Mouse (Mus musculus) stomach, embryonic 15.5 days (tissue): ENCODE measurements around the gene Espn. TPM values are rescaled to one million over a fixed set of nuclear protein-coding genes. Genes with fewer than 3 reads are reported as not detected.

Experiments used
- ATAC-seq: fragments of 200-750 bp; cut with Nextera tagmentation; 2 replicates; pipeline ENCODE4 v1.8.0; 2017; ENCODE audit warnings: low read depth, moderate number of reproducible peaks, moderate TSS enrichment; ENCODE audit not compliant: insufficient read depth, low FRiP score
- H3K27ac ChIP-seq: fragments of 300-500 bp; sonication (generic); 2 replicates; pipeline ENCODE4 v1.5.1; 2015; ENCODE audit warnings: mild to moderate bottlenecking, inconsistent platforms
- H3K27me3 ChIP-seq: fragments of 300-500 bp; sonication (generic); replicated peaks from 2 replicates; pipeline ENCODE4 v1.6.1; 2015; ENCODE audit warnings: inconsistent platforms
- H3K36me3 ChIP-seq: fragments of 300-500 bp; sonication (generic); 2 replicates; pipeline ENCODE4 v1.6.1; 2015; ENCODE audit warnings: inconsistent platforms
- H3K4me1 ChIP-seq: fragments of 300-500 bp; sonication (generic); 2 replicates; pipeline ENCODE4 v1.6.1; 2015; ENCODE audit warnings: inconsistent platforms
- H3K4me2 ChIP-seq: fragments of 300-500 bp; sonication (generic); 2 replicates; pipeline ENCODE4 v1.6.1; 2015; ENCODE audit warnings: mild to moderate bottlenecking, inconsistent platforms
- H3K4me3 ChIP-seq: fragments of 300-500 bp; sonication (generic); replicated peaks from 2 replicates; pipeline ENCODE4 v1.5.1; 2015; ENCODE audit warnings: inconsistent platforms
- H3K9ac ChIP-seq: fragments of 300-500 bp; sonication (generic); 2 replicates; pipeline ENCODE4 v1.6.1; 2015; ENCODE audit warnings: inconsistent platforms
- H3K9me3 ChIP-seq: fragments of 300-500 bp; sonication (generic); 2 replicates; pipeline ENCODE4 v1.6.1; 2016; ENCODE audit warnings: inconsistent platforms
- WGBS: fragments of 180-500 bp; shearing (Covaris S2); methylation state at CpG from one replicate; pipeline ENCODE4 v1.1.7; 2015; 5-methylcytosine and 5-hydroxymethylcytosine counted together
- polyA plus RNA-seq: library from polyadenylated mRNA; unstranded; fragments of >200 nt; fragmentation: Nextera tagmentation; extraction: Ambion mirVana; gene quantifications from 2 replicates; pipeline ENCODE4 v1.2.1, GENCODE M21; 2015

The Espn gene
- polyA plus RNA-seq, 1 experiment from 2014 or later: 15.9 TPM

DNA sequence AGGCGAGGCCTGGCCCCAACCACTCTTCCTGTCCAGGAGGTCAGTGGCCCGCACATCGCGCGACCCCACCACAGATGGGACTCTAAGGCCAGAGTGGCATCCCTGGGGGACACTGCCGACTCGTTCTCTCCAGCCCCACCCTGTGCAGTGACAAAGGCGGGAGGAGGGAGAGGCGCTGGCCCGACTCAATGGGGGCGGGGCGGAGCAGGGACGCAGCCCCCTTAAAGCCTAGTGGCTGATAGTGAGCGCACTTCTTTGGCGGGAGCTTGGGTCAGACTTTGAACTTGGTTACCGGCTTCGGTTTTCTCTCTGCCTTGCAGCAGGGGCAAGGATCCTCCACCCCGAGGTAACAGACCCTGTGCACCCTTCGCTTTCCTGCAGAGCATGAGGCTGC, 7.1 kb upstream of the Espn start:
- Histone ChIP-seq H3K27me3 (peaks cover 56% of the 10 kb centered on the region), H3K27ac (no peak overlapping the region), H3K4me1 (peaks cover 20% of the 10 kb centered on the region), H3K36me3 (no peaks in the 10 kb centered on the region), H3K9me3 (no peaks in the 10 kb centered on the region), H3K4me2 (peak overlapping the region; percentile 55), H3K9ac (no peak overlapping the region), H3K4me3 (peak overlapping the region; percentile 27)
- ATAC-seq: no peak
- WGBS: 2% methylated on average over 19 of the region's 19 CpGs

DNA sequence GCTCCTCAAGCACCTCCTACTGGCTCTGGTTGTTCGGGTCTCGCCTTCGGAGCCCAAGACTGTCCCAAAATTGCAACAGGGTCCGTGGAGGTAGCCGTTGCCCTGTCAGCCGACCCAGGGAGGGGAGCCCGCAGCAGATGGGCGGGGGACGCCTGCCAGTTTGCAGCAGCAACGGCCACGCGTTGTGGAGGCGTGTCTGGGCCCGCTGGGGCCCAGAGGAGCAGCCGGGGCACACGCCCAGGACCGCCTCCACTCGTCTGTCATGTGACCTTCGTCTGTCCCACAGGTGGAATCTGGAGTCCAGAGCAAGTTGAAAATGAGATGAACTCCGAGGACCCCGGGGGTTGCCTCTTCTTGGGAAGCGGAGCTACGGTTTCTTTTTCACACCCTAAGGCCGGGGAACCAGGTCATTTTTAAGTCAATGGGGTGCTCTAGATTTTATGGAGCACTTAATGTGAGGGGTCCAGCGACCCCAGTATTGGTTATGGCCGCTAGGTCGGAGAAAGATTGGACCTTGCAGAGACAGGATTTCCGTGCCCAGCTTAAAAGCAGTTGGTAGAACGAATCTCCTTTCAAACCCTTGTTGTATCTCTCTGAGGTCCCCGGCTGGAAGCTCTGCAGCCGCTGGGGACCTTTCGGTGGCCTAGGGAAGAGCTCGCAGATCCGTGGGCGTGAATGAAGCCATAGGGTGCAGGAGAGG, 6.6 kb upstream of the Espn start, which contains the start of gene Hes2:
Hes2 (plus strand) TSS at position 283 of the 700 bp plus-strand sequence.
- 3% methylated on average over 35 of the region's 35 CpGs for WGBS
- Histone ChIP-seq H3K36me3 (no peaks in the 10 kb centered on the region), H3K4me2 (peak within 1 kb of the TSS; percentile 55), H3K27ac (no peak within 1 kb of the TSS), H3K9ac (no peak within 1 kb of the TSS), H3K4me1 (peaks cover 20% of the 10 kb centered on the region), H3K4me3 (peak within 1 kb of the TSS; percentile 27), H3K27me3 (peaks cover 56% of the 10 kb centered on the region), H3K9me3 (no peaks in the 10 kb centered on the region)
- ATAC-seq: 0 out of 2 replicates have a peak, but pooled peaks have one; percentile 32

DNA sequence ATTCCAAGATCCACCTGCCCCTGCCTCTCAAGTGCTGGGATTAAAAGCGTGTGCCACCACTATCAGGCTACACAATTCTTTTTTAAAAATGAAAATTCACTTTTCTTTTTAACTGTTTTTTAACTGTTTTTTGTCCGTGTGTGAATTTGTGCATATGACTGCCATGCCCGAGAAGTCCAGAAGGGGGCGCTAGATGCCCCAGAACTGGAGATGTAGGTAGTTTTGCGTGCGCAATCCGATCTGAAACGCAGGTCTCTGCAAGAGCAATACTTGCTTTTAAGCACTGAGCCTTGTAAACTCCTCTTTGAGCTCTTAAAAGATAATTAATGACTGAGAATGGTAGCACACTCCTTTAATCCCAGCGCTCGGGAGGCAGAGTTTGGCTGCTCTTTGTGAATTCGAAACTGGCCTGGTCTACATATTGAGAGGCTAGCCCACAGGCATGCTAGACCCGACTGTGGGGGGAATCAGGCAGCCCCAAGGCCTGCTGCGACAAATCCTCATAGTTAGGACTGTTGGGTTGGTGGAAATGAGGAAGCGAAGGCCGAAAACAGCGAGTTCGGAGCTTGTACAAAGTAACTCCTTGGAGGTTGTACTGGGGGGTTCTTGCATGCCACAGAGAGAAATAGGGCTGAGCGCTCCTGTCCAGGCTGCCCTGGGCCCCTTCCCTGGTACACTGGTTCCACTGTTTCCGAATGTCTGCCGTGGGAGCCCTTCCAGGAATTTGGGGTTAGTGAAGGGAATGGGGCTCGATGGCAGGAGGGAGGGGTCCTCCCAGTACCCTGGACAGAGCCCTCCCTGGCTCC, 5.8 kb upstream of the Espn start:
- 15% methylated on average over 21 of the region's 21 CpGs for WGBS
- peaks cover 61% of the 10 kb centered on the region for H3K27me3 ChIP-seq

DNA sequence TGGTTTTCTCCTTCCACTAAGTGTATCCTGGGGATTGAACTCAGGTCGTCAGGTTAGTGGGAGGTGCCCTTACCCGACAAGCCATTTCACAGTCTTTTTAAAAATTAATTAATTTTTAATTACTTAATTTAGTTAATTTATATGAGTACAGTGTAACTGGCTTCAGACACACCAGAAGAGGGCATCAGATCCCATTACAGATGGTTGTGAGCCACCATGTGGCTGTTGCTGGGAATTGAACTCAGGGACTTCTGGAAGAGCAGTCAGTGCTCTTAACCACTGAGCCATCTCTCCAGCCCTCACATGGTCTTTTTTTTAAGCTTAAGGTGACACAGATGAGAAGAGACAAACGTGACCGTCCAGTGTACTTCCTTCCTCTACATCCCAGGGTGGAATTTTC, 2.8 kb upstream of the Espn start:
- 63% methylated on average over 4 of the region's 4 CpGs for WGBS
- no peak overlapping the region for H3K9ac ChIP-seq

More for the DNA sequence above, 5.8 kb upstream of the Espn start:
- Histone ChIP-seq H3K4me2 (peak overlapping the region; percentile 55), H3K27ac (no peak overlapping the region), H3K36me3 (no peaks in the 10 kb centered on the region), H3K9me3 (no peaks in the 10 kb centered on the region), H3K9ac (no peak overlapping the region), H3K4me1 (peaks cover 24% of the 10 kb centered on the region), H3K4me3 (peak overlapping the region; percentile 27)
- 0 out of 2 replicates have a peak, but pooled peaks have one; percentile 8 for ATAC-seq

DNA sequence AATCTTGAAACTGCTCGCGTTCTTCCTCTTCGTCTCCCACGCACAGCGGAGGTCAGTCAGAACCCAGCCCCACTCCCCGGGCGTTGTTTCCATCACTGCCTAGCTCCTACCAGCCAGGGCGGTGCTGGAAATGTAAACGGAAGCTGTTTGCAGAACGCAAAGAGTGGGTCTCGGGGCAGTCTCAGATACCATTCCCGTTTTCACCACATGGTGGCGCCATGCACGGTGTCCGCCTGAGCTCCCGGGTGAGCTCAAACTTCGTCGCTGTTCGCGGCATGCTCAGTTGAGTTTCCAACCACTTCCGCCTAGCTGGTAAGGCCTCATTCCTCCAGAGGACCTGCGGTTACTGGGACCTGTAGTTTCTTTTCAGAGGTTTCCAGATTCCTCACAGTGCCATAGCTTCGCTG, 1.6 kb upstream of the Espn start:
- WGBS: 2% methylated on average over 23 of the region's 23 CpGs
- Histone ChIP-seq H3K4me3 (peak overlapping the region; percentile 17; the same call in 1 of the 2 replicates), H3K9ac (no peak overlapping the region), H3K4me2 (peak overlapping the region; percentile 50), H3K27me3 (peaks cover 63% of the 10 kb centered on the region), H3K36me3 (no peaks in the 10 kb centered on the region), H3K4me1 (peaks cover 23% of the 10 kb centered on the region), H3K9me3 (no peaks in the 10 kb centered on the region), H3K27ac (peak overlapping the region; percentile 54; the same call in 1 of the 2 replicates)
- ATAC-seq: peak; percentile 57

More for the DNA sequence above, 2.8 kb upstream of the Espn start:
- H3K27ac ChIP-seq: no peak overlapping the region
- no peaks in the 10 kb centered on the region for H3K9me3 ChIP-seq
- no peak overlapping the region for H3K4me3 ChIP-seq
- H3K36me3 ChIP-seq: no peaks in the 10 kb centered on the region
- H3K4me1 ChIP-seq: peaks cover 32% of the 10 kb centered on the region
- no peak for ATAC-seq
- H3K27me3 ChIP-seq: peaks cover 71% of the 10 kb centered on the region
- H3K4me2 ChIP-seq: no peak overlapping the region

DNA sequence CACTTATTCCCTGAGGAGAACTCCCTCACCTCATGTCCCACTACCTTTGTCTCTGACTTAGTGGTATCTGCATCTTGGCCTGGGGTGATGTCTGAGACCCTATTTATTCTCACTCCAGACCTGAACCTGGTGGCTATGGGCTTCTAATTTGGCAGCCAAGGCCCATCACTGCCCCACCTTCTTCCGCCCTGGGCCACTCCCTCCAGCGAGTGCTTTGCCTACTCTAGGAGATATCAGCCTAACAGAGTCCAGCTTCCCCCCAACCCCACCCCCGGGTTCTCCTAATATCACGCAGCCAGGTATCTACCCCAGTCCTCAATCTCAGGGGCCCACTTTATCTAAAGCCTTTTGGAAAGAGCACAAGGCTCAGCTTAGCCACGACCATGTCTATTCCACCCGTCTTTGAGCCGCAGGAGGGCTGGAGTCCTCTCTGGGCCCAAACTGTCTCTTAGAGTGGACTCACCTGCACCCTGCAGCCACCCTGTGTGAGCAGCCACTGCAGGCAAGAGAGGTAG, 663 bp downstream of the Espn start:
- Histone ChIP-seq H3K27ac (no peak overlapping the region), H3K4me2 (peak overlapping the region; percentile 71), H3K9me3 (no peaks in the 10 kb centered on the region), H3K4me3 (peak overlapping the region; percentile 42), H3K4me1 (peaks cover 12% of the 10 kb centered on the region), H3K36me3 (no peaks in the 10 kb centered on the region), H3K27me3 (peaks cover 44% of the 10 kb centered on the region), H3K9ac (no peak overlapping the region)
- 23% methylated on average over 7 of the region's 7 CpGs for WGBS
- no peak for ATAC-seq

DNA sequence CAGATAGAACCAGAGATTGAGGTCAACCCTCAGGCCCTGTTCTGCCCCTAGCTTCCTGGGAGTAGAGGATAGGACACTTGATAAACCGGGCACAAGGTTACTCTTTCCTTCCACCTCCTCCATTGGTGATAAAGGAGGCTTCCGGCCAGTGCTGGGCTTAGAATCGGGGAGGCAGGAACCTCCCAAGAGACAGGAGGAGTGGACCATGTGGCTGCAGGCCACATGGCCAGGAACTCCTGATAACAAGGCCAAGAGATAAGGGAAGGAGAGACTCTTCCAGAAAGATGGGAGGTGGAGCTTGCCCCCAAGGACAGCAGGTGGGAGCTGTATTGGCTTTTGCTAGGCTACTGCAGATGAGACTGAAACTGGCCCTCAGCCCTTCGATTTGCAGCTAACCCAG, 1.6 kb downstream of the Espn start:
- WGBS: 60% methylated on average over 4 of the region's 4 CpGs
- Histone ChIP-seq H3K9me3 (no peaks in the 10 kb centered on the region), H3K27ac (no peak overlapping the region), H3K9ac (no peak overlapping the region), H3K4me2 (no peak overlapping the region), H3K36me3 (no peaks in the 10 kb centered on the region), H3K4me1 (peaks cover 12% of the 10 kb centered on the region), H3K27me3 (peaks cover 42% of the 10 kb centered on the region), H3K4me3 (no peak overlapping the region)
- ATAC-seq: no peak

DNA sequence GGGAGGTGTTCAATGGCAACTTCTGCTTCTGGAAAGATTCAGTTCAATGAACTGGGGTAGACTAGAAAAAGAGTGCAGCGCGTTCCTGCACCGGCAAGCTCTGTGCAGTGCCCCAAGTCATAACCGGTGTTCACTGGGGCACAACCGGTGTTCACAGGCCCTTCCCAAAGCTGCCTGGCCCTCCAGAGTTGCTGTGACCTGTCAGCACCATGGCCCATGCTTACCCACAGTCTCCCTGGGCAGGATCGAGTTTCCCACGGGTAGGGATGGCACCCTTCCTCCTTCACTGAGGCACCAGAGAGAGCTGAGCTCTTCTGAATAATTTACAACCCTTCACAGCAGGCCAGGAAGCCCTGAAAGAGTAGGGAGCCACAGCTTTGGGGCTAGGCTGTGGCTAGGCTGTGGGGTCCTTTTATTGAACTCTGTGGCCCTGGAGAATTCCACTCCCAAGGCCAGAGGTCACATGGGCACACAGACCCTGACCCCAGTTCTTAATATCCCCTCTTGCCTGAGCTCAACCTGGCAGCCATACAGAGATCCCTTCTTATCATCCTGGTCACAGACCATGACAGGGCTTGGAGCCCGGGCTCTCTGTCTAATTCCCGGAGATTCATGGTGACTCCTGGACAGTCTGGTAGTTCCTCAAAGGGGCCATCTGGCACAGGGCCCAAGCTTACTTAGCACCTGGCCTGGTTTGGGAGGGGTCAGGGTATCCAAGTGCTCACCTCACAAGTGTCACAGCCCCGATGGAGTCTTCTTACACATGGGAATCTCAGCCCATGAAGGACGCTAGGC, 5.9 kb downstream of the Espn start:
- WGBS: 68% methylated on average over 11 of the region's 11 CpGs
- no peaks in the 10 kb centered on the region for H3K9me3 ChIP-seq
- H3K27ac ChIP-seq: no peak overlapping the region
- H3K27me3 ChIP-seq: peaks cover 22% of the 10 kb centered on the region
- H3K4me1 ChIP-seq: no peaks in the 10 kb centered on the region
- no peaks in the 10 kb centered on the region for H3K36me3 ChIP-seq
- no peak for ATAC-seq
- no peak overlapping the region for H3K4me2 ChIP-seq
- H3K4me3 ChIP-seq: no peak overlapping the region
- H3K9ac ChIP-seq: no peak overlapping the region

DNA sequence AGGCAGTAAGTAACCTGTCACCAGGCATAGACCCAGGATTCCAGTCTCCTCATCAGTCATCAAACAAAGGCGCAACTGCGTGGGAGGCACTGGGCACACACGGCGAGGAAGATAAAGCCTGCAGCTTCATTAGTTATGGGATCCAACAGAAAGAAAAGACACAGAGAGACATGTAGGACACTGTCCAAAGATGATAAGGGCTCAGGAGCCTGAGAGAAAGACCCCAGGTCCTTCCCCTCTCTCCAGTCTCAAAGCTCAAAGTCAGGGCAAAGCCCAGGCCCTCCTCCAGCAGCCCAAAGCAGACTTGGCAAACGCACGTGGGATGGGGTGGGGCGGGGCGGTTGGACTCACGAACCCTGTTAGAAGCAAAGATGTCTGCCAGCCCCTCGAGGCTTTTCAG, 6.7 kb downstream of the Espn start:
- Histone ChIP-seq H3K9ac (no peak overlapping the region), H3K4me3 (no peak overlapping the region), H3K27ac (no peak overlapping the region), H3K27me3 (peaks cover 14% of the 10 kb centered on the region; the same call in 1 of the 2 replicates), H3K4me1 (no peaks in the 10 kb centered on the region), H3K9me3 (no peaks in the 10 kb centered on the region), H3K4me2 (no peak overlapping the region), H3K36me3 (no peaks in the 10 kb centered on the region)
- 58% methylated on average over 10 of the region's 10 CpGs for WGBS
- no peak for ATAC-seq

DNA sequence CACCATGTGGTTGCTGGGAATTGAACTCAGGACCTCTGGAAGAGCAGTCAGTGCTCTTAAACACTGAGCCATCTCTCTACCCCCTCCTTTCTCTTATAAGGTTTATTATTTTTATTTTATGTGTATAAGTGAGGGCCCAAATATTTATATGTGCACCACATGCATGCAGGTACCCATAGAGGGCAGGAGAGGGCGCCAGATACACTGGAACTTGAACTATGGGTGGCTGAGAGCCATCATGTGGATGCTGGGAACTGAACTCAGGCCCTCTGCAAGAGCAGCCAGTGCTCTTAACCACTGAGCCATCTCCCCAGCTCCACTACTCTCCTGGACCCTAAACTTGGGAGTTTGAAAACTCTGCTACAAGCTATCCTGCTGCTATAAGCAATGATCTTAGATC, 8.5 kb downstream of the Espn start:
- Histone ChIP-seq H3K36me3 (no peaks in the 10 kb centered on the region), H3K9ac (no peak overlapping the region), H3K4me3 (no peak overlapping the region), H3K9me3 (no peaks in the 10 kb centered on the region), H3K4me1 (no peaks in the 10 kb centered on the region), H3K4me2 (no peak overlapping the region), H3K27me3 (peaks cover 6% of the 10 kb centered on the region; the same call in 1 of the 2 replicates), H3K27ac (no peak overlapping the region)
- WGBS: 41% methylated on average over 1 of the region's 1 CpGs
- no peak for ATAC-seq

DNA sequence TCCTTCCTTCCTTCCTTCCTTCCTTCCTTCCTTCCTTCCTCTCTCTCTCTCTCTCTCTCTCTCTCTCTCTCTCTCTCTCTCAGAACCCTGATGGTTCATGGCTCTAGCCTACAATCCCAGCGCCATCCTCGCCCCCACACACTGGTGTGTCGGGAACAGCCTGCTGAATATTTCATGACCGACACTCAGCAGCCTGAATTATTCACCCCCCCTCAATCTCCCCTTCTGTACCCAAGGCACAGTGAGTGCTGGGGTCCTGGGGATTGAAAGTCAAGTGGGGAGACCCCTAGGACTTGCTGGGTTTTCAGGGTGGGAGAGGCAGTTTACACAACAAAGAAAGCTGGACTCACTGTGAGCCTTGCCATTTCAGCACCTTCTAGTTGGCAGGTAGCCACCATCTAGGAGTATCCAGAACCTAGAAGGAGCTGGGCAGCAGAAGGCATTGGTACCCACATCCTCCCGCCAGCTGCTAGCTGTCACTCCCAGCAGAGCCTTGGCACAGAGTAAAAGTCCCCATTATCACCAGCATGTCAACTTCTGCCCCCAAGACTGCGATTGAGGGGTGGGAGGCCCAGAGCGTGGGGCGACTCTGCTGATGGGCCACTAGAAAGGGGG, 10.5 kb downstream of the Espn start:
- 69% methylated on average over 8 of the region's 8 CpGs for WGBS
- H3K27me3 ChIP-seq: peaks cover 6% of the 10 kb centered on the region; the same call in 1 of the 2 replicates
- H3K4me2 ChIP-seq: no peak overlapping the region
- H3K4me1 ChIP-seq: peaks cover 3% of the 10 kb centered on the region; the same call in 1 of the 2 replicates
- H3K9ac ChIP-seq: no peak overlapping the region
- no peak overlapping the region for H3K4me3 ChIP-seq
- no peaks in the 10 kb centered on the region for H3K36me3 ChIP-seq
- H3K9me3 ChIP-seq: no peaks in the 10 kb centered on the region
- ATAC-seq: no peak
- H3K27ac ChIP-seq: no peak overlapping the region
